Mouse (Mus musculus) hindbrain, embryonic 16.5 days (tissue): Measurements from ENCODE around the gene S100a3. TPM values are rescaled to one million over a fixed set of nuclear protein-coding genes. Genes with fewer than 3 reads are reported as not detected.
A peak's percentile ranks its signal among the peaks of the same experiment; 100 is the strongest.

Experiments used
- ATAC-seq: fragments of 200-750 bp; cut with Nextera tagmentation; 2 replicates; pipeline ENCODE4 v1.8.0; 2017; ENCODE audit warnings: moderate TSS enrichment, moderate library complexity
- H3K27ac ChIP-seq: fragments of 300-500 bp; sonication (generic); 2 replicates; pipeline ENCODE4 v1.5.1; 2014; ENCODE audit warnings: low read depth, mild to moderate bottlenecking, control low read depth, low read length, moderate library complexity
- H3K27me3 ChIP-seq: fragments of 300-500 bp; sonication (generic); replicated peaks from 2 replicates; pipeline ENCODE4 v1.6.1; 2014; ENCODE audit warnings: low read length; ENCODE audit not compliant: control insufficient read depth, insufficient read depth
- H3K36me3 ChIP-seq: fragments of 300-500 bp; sonication (generic); 2 replicates; pipeline ENCODE4 v1.6.1; 2014; ENCODE audit warnings: mild to moderate bottlenecking, low read length, moderate library complexity, mixed read lengths; ENCODE audit not compliant: control insufficient read depth, insufficient read depth
- H3K4me1 ChIP-seq: fragments of 300-500 bp; sonication (generic); 2 replicates; pipeline ENCODE4 v1.6.1; 2014; ENCODE audit warnings: low read depth, low read length; ENCODE audit not compliant: control insufficient read depth, insufficient read depth
- H3K4me2 ChIP-seq: fragments of 300-500 bp; sonication (generic); 2 replicates; pipeline ENCODE4 v1.6.1; 2014; ENCODE audit warnings: mild to moderate bottlenecking, low read length, control low read depth, moderate library complexity
- H3K4me3 ChIP-seq: fragments of 300-500 bp; sonication (generic); 2 replicates; pipeline ENCODE4 v1.5.1; 2014; ENCODE audit warnings: mild to moderate bottlenecking, low read length, control low read depth, moderate library complexity
- H3K9ac ChIP-seq: fragments of 300-500 bp; sonication (generic); 2 replicates; pipeline ENCODE4 v1.6.1; 2014; ENCODE audit warnings: low read depth, mild to moderate bottlenecking, control low read depth, low read length, moderate library complexity
- H3K9me3 ChIP-seq: fragments of 300-500 bp; sonication (generic); 2 replicates; pipeline ENCODE4 v1.6.1; 2014; ENCODE audit warnings: mild to moderate bottlenecking, low read length, moderate library complexity; ENCODE audit not compliant: control insufficient read depth
- WGBS: fragments of 180-500 bp; shearing (Covaris S2); extraction: QIAGEN DNeasy Blood & Tissue Kit; methylation state at CpG from one replicate; pipeline ENCODE4 v1.1.7; 2014; 5-methylcytosine and 5-hydroxymethylcytosine counted together
- polyA plus RNA-seq: library from polyadenylated mRNA; unstranded; fragments of >200 nt; fragmentation: Nextera tagmentation; extraction: Ambion mirVana; gene quantifications from 2 replicates; pipeline ENCODE4 v1.2.1, GENCODE M21; 2015

S100a3 gene
- 1.0 and 1.6 TPM in 2 replicates for polyA plus RNA-seq

GRCm38 (mm10) chr3:90560008-90560628 is at the start of gene S100a3:
TSS of gene S100a3 (plus strand) at chr3:90560578.
- no peak for ATAC-seq
- Histone ChIP-seq H3K4me2 (no peak within 1 kb of the TSS), H3K27ac (no peak within 1 kb of the TSS), H3K36me3 (no peaks in the 10 kb centered on the region), H3K4me1 (no peaks in the 10 kb centered on the region), H3K4me3 (no peak within 1 kb of the TSS), H3K27me3 (no peaks in the 10 kb centered on the region), H3K9me3 (no peaks in the 10 kb centered on the region), H3K9ac (no peak within 1 kb of the TSS)
- WGBS, result 78% methylated on average over 6 of the region's 6 CpGs

- Histone ChIP-seq H3K4me3 (no peak overlapping the region), H3K9me3 (no peaks in the 10 kb centered on the region), H3K36me3 (0 out of 2 replicates have a peak, but pooled peaks cover 1% of the 10 kb centered on the region), H3K27me3 (peaks cover 24% of the 10 kb centered on the region), H3K27ac (no peak overlapping the region), H3K4me1 (peaks cover 12% of the 10 kb centered on the region), H3K9ac (no peak overlapping the region), H3K4me2 (no peak overlapping the region)
- 88% methylated on average over 5 of the region's 5 CpGs for WGBS
- ATAC-seq, result no peak
Observed at GRCm38 (mm10) chr3:90512276-90512675, 48.1 kb upstream of the S100a3 start.

GRCm38 (mm10) chr3:90512948-90513642 is 47.3 kb upstream of the S100a3 start:
- Histone ChIP-seq H3K4me2 (no peak overlapping the region; the same call in 1 of the 2 replicates), H3K4me3 (no peak overlapping the region), H3K27me3 (peaks cover 24% of the 10 kb centered on the region), H3K9ac (no peak overlapping the region), H3K4me1 (peaks cover 4% of the 10 kb centered on the region), H3K9me3 (no peaks in the 10 kb centered on the region), H3K27ac (no peak overlapping the region), H3K36me3 (no peaks in the 10 kb centered on the region)
- no peak for ATAC-seq
- 82% methylated on average over 9 of the region's 9 CpGs for WGBS

DNA sequence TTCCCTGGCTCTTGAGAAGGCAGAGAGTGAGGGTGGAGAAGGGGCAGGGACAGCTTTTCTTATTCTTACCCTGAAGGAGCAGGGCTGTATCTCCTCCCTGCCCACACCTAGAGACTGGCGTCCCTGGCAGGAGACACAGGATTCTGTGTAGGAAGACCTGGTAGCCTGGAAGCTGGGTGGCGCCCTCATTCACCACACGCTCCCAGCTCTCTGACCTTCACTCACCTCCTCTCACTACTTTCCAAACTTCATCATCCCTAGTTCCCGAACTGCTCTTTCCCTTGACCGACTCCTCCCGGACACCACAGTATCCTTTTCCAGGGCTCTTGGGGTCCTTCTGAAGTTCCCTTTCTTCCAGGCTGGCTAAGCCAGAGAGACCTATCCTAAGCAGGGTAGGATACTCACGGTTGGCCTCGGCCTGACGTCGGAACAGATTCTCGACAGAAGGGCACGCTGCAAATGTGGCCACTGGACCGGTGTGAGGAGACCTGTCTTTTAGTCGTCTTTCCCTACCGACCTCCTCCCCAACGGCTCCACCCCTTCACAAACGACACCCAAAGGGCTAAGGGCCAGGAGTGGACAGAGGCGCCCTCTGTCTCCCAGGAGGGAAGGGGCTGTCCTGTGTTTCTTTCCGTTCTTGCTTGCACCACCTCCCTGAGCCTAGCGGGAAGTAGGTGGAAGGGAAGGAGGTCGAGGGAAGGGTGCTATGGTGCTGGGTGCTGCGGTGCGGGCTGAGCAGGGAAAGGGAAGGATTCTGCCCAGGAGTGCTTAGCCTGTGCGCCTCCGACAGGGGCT is 46.4 kb upstream of the S100a3 start, which contains the start of the genes S100a1 and S100a13:
Gene S100a1 (minus strand): TSS at position 597 of the 795 bp plus-strand sequence.
Gene S100a13 (plus strand): TSS at position 640 of the 795 bp plus-strand sequence.
- WGBS, result 3% methylated on average over 24 of the region's 25 CpGs
- H3K4me3 ChIP-seq, result peak within 1 kb of the TSS; percentile 32
- no peaks in the 10 kb centered on the region for H3K36me3 ChIP-seq
- peak within 1 kb of the TSS; percentile 41 for H3K9ac ChIP-seq
- no peak within 1 kb of the TSS for H3K27ac ChIP-seq
- H3K9me3 ChIP-seq, result no peaks in the 10 kb centered on the region
- H3K27me3 ChIP-seq, result peaks cover 24% of the 10 kb centered on the region
- H3K4me2 ChIP-seq, result peak within 1 kb of the TSS; percentile 61
- H3K4me1 ChIP-seq, result peaks cover 3% of the 10 kb centered on the region; the same call in 1 of the 2 replicates
- no peak for ATAC-seq

- WGBS, result under 1% methylated on average over 10 of the region's 10 CpGs
- Histone ChIP-seq H3K4me3 (peak overlapping the region; percentile 32), H3K4me1 (peaks cover 3% of the 10 kb centered on the region; the same call in 1 of the 2 replicates), H3K27ac (no peak overlapping the region), H3K9ac (peak overlapping the region; percentile 41), H3K9me3 (no peaks in the 10 kb centered on the region), H3K27me3 (peaks cover 24% of the 10 kb centered on the region), H3K4me2 (peak overlapping the region; percentile 61), H3K36me3 (no peaks in the 10 kb centered on the region)
- peak; percentile 47; the same call in 1 of the 2 replicates for ATAC-seq
Observed at GRCm38 (mm10) chr3:90514691-90515090, 45.7 kb upstream of the S100a3 start.

GRCm38 (mm10) chr3:90515242-90515641 is 45.1 kb upstream of the S100a3 start:
- Histone ChIP-seq H3K4me2 (peak overlapping the region; percentile 61), H3K4me1 (peaks cover 3% of the 10 kb centered on the region; the same call in 1 of the 2 replicates), H3K4me3 (peak overlapping the region; percentile 32), H3K36me3 (no peaks in the 10 kb centered on the region), H3K27ac (no peak overlapping the region), H3K27me3 (peaks cover 24% of the 10 kb centered on the region), H3K9ac (peak overlapping the region; percentile 41), H3K9me3 (no peaks in the 10 kb centered on the region)
- 25% methylated on average over 1 of the region's 1 CpGs for WGBS
- ATAC-seq, result 0 out of 2 replicates have a peak, but pooled peaks have one; percentile 4

- no peak overlapping the region for H3K4me2 ChIP-seq
- no peak overlapping the region for H3K9ac ChIP-seq
- peaks cover 3% of the 10 kb centered on the region; the same call in 1 of the 2 replicates for H3K4me1 ChIP-seq
- no peak overlapping the region for H3K4me3 ChIP-seq
- peaks cover 24% of the 10 kb centered on the region for H3K27me3 ChIP-seq
- WGBS, result 88% methylated on average over 4 of the region's 4 CpGs
- no peaks in the 10 kb centered on the region for H3K36me3 ChIP-seq
- no peaks in the 10 kb centered on the region for H3K9me3 ChIP-seq
- no peak for ATAC-seq
- H3K27ac ChIP-seq, result no peak overlapping the region
Observed at GRCm38 (mm10) chr3:90515789-90516188, 44.6 kb upstream of the S100a3 start.

DNA sequence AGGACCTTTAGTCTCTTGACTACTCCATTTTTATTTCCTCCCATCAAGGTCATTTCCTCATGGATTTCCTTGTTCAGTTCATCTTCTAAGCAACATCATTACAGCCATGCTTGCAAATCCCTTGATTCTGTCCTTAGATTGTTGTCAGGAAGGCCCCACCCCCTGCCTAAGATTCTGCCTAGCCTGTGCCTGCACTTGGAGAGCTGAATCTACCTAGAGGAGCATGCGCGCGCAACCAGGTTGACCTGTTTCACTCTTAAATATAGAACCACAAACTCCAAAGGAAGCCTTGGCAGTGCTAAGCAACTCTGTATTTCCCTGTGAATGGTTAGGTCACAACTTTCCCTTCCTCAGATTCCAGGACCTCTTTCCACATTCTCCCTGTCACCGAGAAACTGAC is 42.7 kb upstream of the S100a3 start:
- H3K9me3 ChIP-seq, result no peaks in the 10 kb centered on the region
- H3K9ac ChIP-seq, result no peak overlapping the region
- peaks cover 3% of the 10 kb centered on the region; the same call in 1 of the 2 replicates for H3K4me1 ChIP-seq
- H3K36me3 ChIP-seq, result no peaks in the 10 kb centered on the region
- ATAC-seq, result no peak
- 84% methylated on average over 4 of the region's 4 CpGs for WGBS
- no peak overlapping the region for H3K27ac ChIP-seq
- H3K4me3 ChIP-seq, result no peak overlapping the region
- peaks cover 20% of the 10 kb centered on the region for H3K27me3 ChIP-seq
- no peak overlapping the region for H3K4me2 ChIP-seq
